Mouse (Mus musculus): ENCODE measurements at regions not wholly inside any gene's neighbourhood (a gene's known extent, or its start where the extent isn't known, plus 50 kb on each side); places are given as distances from the start of the nearest gene placed in this dataset.

- no peak for ATAC-seq
Observed at GRCm38 (mm10) chr9:79146004-79146403, 530.7 kb downstream of the Cd109 start.

- no peak for ATAC-seq
Observed at GRCm38 (mm10) chr9:79165596-79165995, 550.2 kb downstream of the Cd109 start.

GRCm38 (mm10) chr9:79173036-79173435, 545.6 kb downstream of the Col12a1 start:
- ATAC-seq: no peak

GRCm38 (mm10) chr9:79179954-79180353, 538.7 kb downstream of the Col12a1 start:
- no peak for ATAC-seq

- ATAC-seq: no peak
Observed at GRCm38 (mm10) chr9:79195420-79195819, 523.2 kb downstream of the Col12a1 start.

- ATAC-seq: no peak
Observed at GRCm38 (mm10) chr9:79201755-79202154, 516.9 kb downstream of the Col12a1 start.

- no peak for ATAC-seq
Observed at GRCm38 (mm10) chr9:79213364-79213763, 505.3 kb downstream of the Col12a1 start.

GRCm38 (mm10) chr9:79215986-79216385, 502.6 kb downstream of the Col12a1 start:
- no peak for ATAC-seq

GRCm38 (mm10) chr9:79216432-79216831, 502.2 kb downstream of the Col12a1 start:
- no peak for ATAC-seq

- ATAC-seq: no peak
Observed at GRCm38 (mm10) chr9:79233081-79233480, 485.6 kb downstream of the Col12a1 start.

- ATAC-seq: no peak
Observed at GRCm38 (mm10) chr9:79233751-79234150, 484.9 kb downstream of the Col12a1 start.

GRCm38 (mm10) chr9:79269646-79270213, 448.9 kb downstream of the Col12a1 start:
- no peak for ATAC-seq

- no peak for ATAC-seq
Observed at GRCm38 (mm10) chr9:79270256-79270655, 448.4 kb downstream of the Col12a1 start.

GRCm38 (mm10) chr9:79287849-79288248, 430.8 kb downstream of the Col12a1 start:
- ATAC-seq: no peak

GRCm38 (mm10) chr9:79295306-79295705, 423.3 kb downstream of the Col12a1 start:
- ATAC-seq: no peak

GRCm38 (mm10) chr9:79301580-79301979, 417.1 kb downstream of the Col12a1 start:
- ATAC-seq: no peak

- no peak for ATAC-seq
Observed at GRCm38 (mm10) chr9:79310591-79310990, 408.0 kb downstream of the Col12a1 start.

GRCm38 (mm10) chr9:79317411-79317810, 401.2 kb downstream of the Col12a1 start:
- ATAC-seq: no peak

- no peak for ATAC-seq
Observed at GRCm38 (mm10) chr9:79346371-79347096, 372.1 kb downstream of the Col12a1 start.

- ATAC-seq: no peak
Observed at GRCm38 (mm10) chr9:79392020-79392419, 326.6 kb downstream of the Col12a1 start.

- no peak for ATAC-seq
Observed at GRCm38 (mm10) chr9:79414989-79415388, 303.6 kb downstream of the Col12a1 start.

GRCm38 (mm10) chr9:79430417-79430816, 288.2 kb downstream of the Col12a1 start:
- ATAC-seq: no peak

GRCm38 (mm10) chr9:79437636-79438035, 281.0 kb downstream of the Col12a1 start:
- no peak for ATAC-seq

GRCm38 (mm10) chr9:79439233-79439960, 279.2 kb downstream of the Col12a1 start:
- ATAC-seq: no peak

Data from activated CD4-positive, CD25-positive, alpha-beta regulatory T cell, adult 4 months (primary cell).